ENCODE assay signal across 19 mouse cellular contexts in genomic region chr2:144633551-144633950, GRCm38 (mm10). TPM values are rescaled to one million over a fixed set of nuclear protein-coding genes. Genes with fewer than 3 reads are reported as not detected.
DNase-seq lines count a peak whose midpoint lies in the region; ATAC-seq and TF ChIP-seq lines count a peak whose summit lies in the region.
"Had no signal": no experiment of that assay in that cellular context is flagged by ENCODE, and none has a peak within 500 bp of the region (broad histone marks: within the 10 kb centered on the region; RNA-seq: fewer than 3 reads in every experiment).

No protein-coding gene starts in this region.

- no peaks in the 10 kb centered on the region for H3K27me3 ChIP-seq in forebrain, embryonic 13.5 days
- H3K27me3 ChIP-seq in forebrain, embryonic 12.5 days = no peaks in the 10 kb centered on the region
- H3K27me3 ChIP-seq in hindbrain, embryonic 16.5 days (replicated peaks; ENCODE audit: control insufficient read depth, insufficient read depth, low read length) = no peaks in the 10 kb centered on the region
- no peaks in the 10 kb centered on the region for H3K27me3 ChIP-seq in hindbrain, postnatal 0 days (ENCODE audit: insufficient read depth, low read length)
- no peaks in the 10 kb centered on the region for H3K27me3 ChIP-seq in liver, embryonic 13.5 days
- no peaks in the 10 kb centered on the region for H3K27me3 ChIP-seq in liver, embryonic 12.5 days (replicated peaks)
- H3K27me3 ChIP-seq in limb, embryonic 10.5 days (ENCODE audit: low read depth, poor library complexity, severe bottlenecking) = no peaks in the 10 kb centered on the region
- H3K27me3 ChIP-seq in midbrain, embryonic 11.5 days (ENCODE audit: control insufficient read depth, insufficient read depth, low read length) = no peaks in the 10 kb centered on the region
- H3K27me3 ChIP-seq: embryonic facial prominence, embryonic 13.5 days; heart, embryonic 13.5 days had no signal

- H3K4me3 ChIP-seq in forebrain, embryonic 13.5 days = no peak overlapping the region
- no peak overlapping the region for H3K4me3 ChIP-seq in forebrain, embryonic 12.5 days (replicated peaks)
- no peak overlapping the region for H3K4me3 ChIP-seq in hindbrain, embryonic 16.5 days (ENCODE audit: low read length)
- H3K4me3 ChIP-seq in hindbrain, postnatal 0 days (ENCODE audit: low read length) = no peak overlapping the region
- no peak overlapping the region for H3K4me3 ChIP-seq in liver, embryonic 13.5 days (replicated peaks)
- no peak overlapping the region for H3K4me3 ChIP-seq in liver, embryonic 12.5 days
- no peak overlapping the region for H3K4me3 ChIP-seq in limb, embryonic 10.5 days
- H3K4me3 ChIP-seq in midbrain, embryonic 11.5 days (ENCODE audit: low read depth, low read length) = no peak overlapping the region
- H3K4me3 ChIP-seq: embryonic facial prominence, embryonic 13.5 days; gastrocnemius, adult 2 months; heart, embryonic 13.5 days had no signal

- no peaks in the 10 kb centered on the region for H3K36me3 ChIP-seq in forebrain, embryonic 13.5 days (ENCODE audit: poor library complexity, severe bottlenecking)
- no peaks in the 10 kb centered on the region for H3K36me3 ChIP-seq in forebrain, embryonic 12.5 days (replicated peaks)
- peaks cover 3% of the 10 kb centered on the region; the same call in 1 of the 2 replicates for H3K36me3 ChIP-seq in hindbrain, embryonic 16.5 days (ENCODE audit: control insufficient read depth, insufficient read depth, low read length)
- H3K36me3 ChIP-seq in hindbrain, postnatal 0 days (ENCODE audit: insufficient read depth, low read length) = no peaks in the 10 kb centered on the region
- no peaks in the 10 kb centered on the region for H3K36me3 ChIP-seq in liver, embryonic 13.5 days
- H3K36me3 ChIP-seq in liver, embryonic 12.5 days = peaks cover 9% of the 10 kb centered on the region
- H3K36me3 ChIP-seq in limb, embryonic 10.5 days = no peaks in the 10 kb centered on the region
- no peaks in the 10 kb centered on the region for H3K36me3 ChIP-seq in midbrain, embryonic 11.5 days (ENCODE audit: control insufficient read depth, insufficient read depth, low read length)

- DNase-seq in hindbrain, postnatal 0 days (ENCODE audit: low spot score) = no peak
- no peak for DNase-seq in liver, embryonic 13.5 days
- DNase-seq in limb, embryonic 10.5 days (ENCODE audit: low spot score) = peak; percentile 21
- DNase-seq in midbrain, embryonic 11.5 days (ENCODE audit: low spot score, missing footprints) = no peak
- DNase-seq: adrenal gland, postnatal 10 days; cerebellum, adult 11 months; cerebellum, adult 8-10 months; cerebellum, postnatal 14 days; embryo, embryonic 11 days; gastrocnemius, adult 2 months; gastrocnemius, postnatal 25 days; heart, postnatal 36 days had no signal

- 0 out of 2 replicates have a peak, but pooled peaks have one; percentile 9 for ATAC-seq in forebrain, embryonic 13.5 days
- ATAC-seq in forebrain, embryonic 12.5 days (ENCODE audit: low FRiP score) = no peak
- ATAC-seq in hindbrain, embryonic 16.5 days = peak; percentile 43; the same call in 1 of the 2 replicates
- no peak for ATAC-seq in hindbrain, postnatal 0 days
- 0 out of 2 replicates have a peak, but pooled peaks have one; percentile 10 for ATAC-seq in liver, embryonic 13.5 days (ENCODE audit: low read depth)
- ATAC-seq in liver, embryonic 12.5 days = no peak
- ATAC-seq in midbrain, embryonic 11.5 days (ENCODE audit: low FRiP score) = no peak
- ATAC-seq: forebrain, embryonic 14.5 days had no signal

- no peak overlapping the region for H3K9ac ChIP-seq in forebrain, embryonic 13.5 days
- no peak overlapping the region for H3K9ac ChIP-seq in forebrain, embryonic 12.5 days
- no peak overlapping the region for H3K9ac ChIP-seq in hindbrain, embryonic 16.5 days (ENCODE audit: low read depth, low read length)
- H3K9ac ChIP-seq in hindbrain, postnatal 0 days (replicated peaks; ENCODE audit: low read length) = no peak overlapping the region
- no peak overlapping the region for H3K9ac ChIP-seq in liver, embryonic 13.5 days
- H3K9ac ChIP-seq in liver, embryonic 12.5 days = no peak overlapping the region
- H3K9ac ChIP-seq in midbrain, embryonic 11.5 days (ENCODE audit: low read length) = no peak overlapping the region
- H3K9ac ChIP-seq: embryonic facial prominence, embryonic 13.5 days; heart, embryonic 13.5 days had no signal

- no peaks in the 10 kb centered on the region for H3K4me1 ChIP-seq in forebrain, embryonic 13.5 days
- no peaks in the 10 kb centered on the region for H3K4me1 ChIP-seq in forebrain, embryonic 12.5 days
- H3K4me1 ChIP-seq in hindbrain, embryonic 16.5 days (ENCODE audit: control insufficient read depth, insufficient read depth, low read depth, low read length) = no peaks in the 10 kb centered on the region; the same call in 1 of the 2 replicates
- no peaks in the 10 kb centered on the region for H3K4me1 ChIP-seq in hindbrain, postnatal 0 days (ENCODE audit: insufficient read depth, low read length)
- no peaks in the 10 kb centered on the region for H3K4me1 ChIP-seq in liver, embryonic 13.5 days (replicated peaks)
- no peaks in the 10 kb centered on the region for H3K4me1 ChIP-seq in liver, embryonic 12.5 days
- no peaks in the 10 kb centered on the region for H3K4me1 ChIP-seq in limb, embryonic 10.5 days
- H3K4me1 ChIP-seq in midbrain, embryonic 11.5 days (ENCODE audit: control insufficient read depth, insufficient read depth, low read length) = no peaks in the 10 kb centered on the region
- H3K4me1 ChIP-seq: heart, embryonic 13.5 days had no signal

- 71% methylated on average over 2 of the region's 2 CpGs for WGBS in forebrain, embryonic 13.5 days
- 79% methylated on average over 2 of the region's 2 CpGs for WGBS in forebrain, embryonic 12.5 days
- WGBS in hindbrain, embryonic 16.5 days = 81% methylated on average over 2 of the region's 2 CpGs
- WGBS in hindbrain, postnatal 0 days = 74% methylated on average over 2 of the region's 2 CpGs
- 65% methylated on average over 2 of the region's 2 CpGs for WGBS in liver, embryonic 13.5 days (ENCODE audit: insufficient replicate concordance)
- 72% methylated on average over 2 of the region's 2 CpGs for WGBS in liver, embryonic 12.5 days (ENCODE audit: insufficient replicate concordance)
- 81% methylated on average over 2 of the region's 2 CpGs for WGBS in limb, embryonic 10.5 days
- WGBS in midbrain, embryonic 11.5 days = 90% methylated on average over 2 of the region's 2 CpGs

- no peak overlapping the region for H3K4me2 ChIP-seq in forebrain, embryonic 13.5 days
- no peak overlapping the region for H3K4me2 ChIP-seq in forebrain, embryonic 12.5 days
- no peak overlapping the region for H3K4me2 ChIP-seq in hindbrain, embryonic 16.5 days (ENCODE audit: low read length)
- H3K4me2 ChIP-seq in hindbrain, postnatal 0 days (ENCODE audit: low read depth, low read length) = no peak overlapping the region
- no peak overlapping the region for H3K4me2 ChIP-seq in liver, embryonic 13.5 days
- H3K4me2 ChIP-seq in liver, embryonic 12.5 days = no peak overlapping the region
- H3K4me2 ChIP-seq in midbrain, embryonic 11.5 days = no peak overlapping the region
- H3K4me2 ChIP-seq: embryonic facial prominence, embryonic 13.5 days; heart, embryonic 13.5 days had no signal

- no peak overlapping the region for H3K27ac ChIP-seq in forebrain, embryonic 13.5 days
- no peak overlapping the region for H3K27ac ChIP-seq in forebrain, embryonic 12.5 days
- H3K27ac ChIP-seq in hindbrain, embryonic 16.5 days (ENCODE audit: low read depth, low read length) = no peak overlapping the region
- H3K27ac ChIP-seq in hindbrain, postnatal 0 days = no peak overlapping the region
- H3K27ac ChIP-seq in liver, embryonic 13.5 days = no peak overlapping the region
- H3K27ac ChIP-seq in liver, embryonic 12.5 days = no peak overlapping the region
- H3K27ac ChIP-seq in limb, embryonic 10.5 days = no peak overlapping the region
- H3K27ac ChIP-seq in midbrain, embryonic 11.5 days (ENCODE audit: low read depth, low read length) = no peak overlapping the region
- H3K27ac ChIP-seq: embryonic facial prominence, embryonic 13.5 days; heart, embryonic 13.5 days had no signal

- TF ChIP-seq CTCF in hindbrain, postnatal 0 days (IDR thresholded peaks at IDR 0.05; ENCODE audit: low read depth) = no peak

- no peaks in the 10 kb centered on the region for H3K9me3 ChIP-seq in forebrain, embryonic 13.5 days (replicated peaks)
- H3K9me3 ChIP-seq in forebrain, embryonic 12.5 days = no peaks in the 10 kb centered on the region
- H3K9me3 ChIP-seq in hindbrain, embryonic 16.5 days (ENCODE audit: control insufficient read depth, low read length) = no peaks in the 10 kb centered on the region
- H3K9me3 ChIP-seq in hindbrain, postnatal 0 days (ENCODE audit: low read length) = no peaks in the 10 kb centered on the region
- H3K9me3 ChIP-seq in liver, embryonic 13.5 days (replicated peaks) = no peaks in the 10 kb centered on the region
- no peaks in the 10 kb centered on the region for H3K9me3 ChIP-seq in liver, embryonic 12.5 days (replicated peaks)
- no peaks in the 10 kb centered on the region for H3K9me3 ChIP-seq in limb, embryonic 10.5 days (replicated peaks)
- no peaks in the 10 kb centered on the region; the same call in 1 of the 2 replicates for H3K9me3 ChIP-seq in midbrain, embryonic 11.5 days (ENCODE audit: control insufficient read depth, low read length)

RNA-seq across cellular contexts. Expression of gene Dtd1, which starts 33.9 kb away (rescaled TPM):
- polyA plus RNA-seq in forebrain, embryonic 13.5 days (2015; fragmentation: Nextera tagmentation; extraction: Ambion mirVana) = 50.0 and 58.6 TPM in 2 replicates
- polyA plus RNA-seq in forebrain, embryonic 12.5 days (2016; fragmentation: Nextera tagmentation; extraction: Ambion mirVana) = 35.5 and 39.3 TPM in 2 replicates
- polyA plus RNA-seq in hindbrain, embryonic 16.5 days (2015; fragmentation: Nextera tagmentation; extraction: Ambion mirVana) = 137 and 144 TPM in 2 replicates
- total RNA-seq in hindbrain, postnatal 0 days (2014; rRNA removed) = 63.4 and 68.5 TPM in 2 replicates
- polyA plus RNA-seq in hindbrain, postnatal 0 days (2015; fragmentation: Nextera tagmentation; extraction: Ambion mirVana) = 172 and 173 TPM in 2 replicates
- 31.4 and 32.8 TPM in 2 replicates for polyA plus RNA-seq in liver, embryonic 13.5 days (2015; fragmentation: Nextera tagmentation; extraction: Ambion mirVana)
- polyA plus RNA-seq in liver, embryonic 12.5 days (2016; fragmentation: Nextera tagmentation; extraction: Ambion mirVana) = 34.1 and 35.8 TPM in 2 replicates
- 34.7 and 35.4 TPM in 2 replicates for polyA plus RNA-seq in limb, embryonic 10.5 days (2016; fragmentation: Nextera tagmentation; extraction: Ambion mirVana)
- polyA plus RNA-seq in midbrain, embryonic 11.5 days (2014; fragmentation: Nextera tagmentation; extraction: Ambion mirVana) = 36.4 and 40.1 TPM in 2 replicates

RNA-seq across cellular contexts. Expression of gene Smim26, which starts 39.7 kb away (rescaled TPM):
- 47.3 and 53.8 TPM in 2 replicates for polyA plus RNA-seq in forebrain, embryonic 13.5 days (2015; fragmentation: Nextera tagmentation; extraction: Ambion mirVana)
- 47.5 and 49.8 TPM in 2 replicates for polyA plus RNA-seq in forebrain, embryonic 12.5 days (2016; fragmentation: Nextera tagmentation; extraction: Ambion mirVana)
- polyA plus RNA-seq in hindbrain, embryonic 16.5 days (2015; fragmentation: Nextera tagmentation; extraction: Ambion mirVana) = 59.8 and 63.3 TPM in 2 replicates
- 18.9 and 21.7 TPM in 2 replicates for total RNA-seq in hindbrain, postnatal 0 days (2014; rRNA removed)
- 72.7 and 75.9 TPM in 2 replicates for polyA plus RNA-seq in hindbrain, postnatal 0 days (2015; fragmentation: Nextera tagmentation; extraction: Ambion mirVana)
- 27.4 and 29.8 TPM in 2 replicates for polyA plus RNA-seq in liver, embryonic 13.5 days (2015; fragmentation: Nextera tagmentation; extraction: Ambion mirVana)
- polyA plus RNA-seq in liver, embryonic 12.5 days (2016; fragmentation: Nextera tagmentation; extraction: Ambion mirVana) = 29.6 TPM in 2 replicates
- 24.0 and 30.7 TPM in 2 replicates for polyA plus RNA-seq in limb, embryonic 10.5 days (2016; fragmentation: Nextera tagmentation; extraction: Ambion mirVana)
- 42.7 and 44.5 TPM in 2 replicates for polyA plus RNA-seq in midbrain, embryonic 11.5 days (2014; fragmentation: Nextera tagmentation; extraction: Ambion mirVana)

Comparison
In these comparisons a context has a peak if more than half of its experiments do, and no peak if none do; other contexts are left out.
1. ATAC-seq: peak in forebrain, embryonic 13.5 days (single experiment), hindbrain, embryonic 16.5 days (single experiment) and liver, embryonic 13.5 days (single experiment); none in forebrain, embryonic 12.5 days (single experiment), hindbrain, postnatal 0 days (single experiment), liver, embryonic 12.5 days (single experiment) and midbrain, embryonic 11.5 days (single experiment).